Mouse (Mus musculus) thymus, postnatal 36 days (tissue): ENCODE measurements around the gene Rfng.
"Not testable (repeated sequence)": the region's sequence is repeated elsewhere in the genome, so short reads cannot be mapped to it uniquely, and the experiment has no call there.

Experiments
- DNase-seq, 2 experiments: peaks; one replicate each; pipeline ENCODE4 v3.0.0; 2022; ENCODE audit warnings: mixed read lengths in 2 of 2

The Rfng gene

DNA sequence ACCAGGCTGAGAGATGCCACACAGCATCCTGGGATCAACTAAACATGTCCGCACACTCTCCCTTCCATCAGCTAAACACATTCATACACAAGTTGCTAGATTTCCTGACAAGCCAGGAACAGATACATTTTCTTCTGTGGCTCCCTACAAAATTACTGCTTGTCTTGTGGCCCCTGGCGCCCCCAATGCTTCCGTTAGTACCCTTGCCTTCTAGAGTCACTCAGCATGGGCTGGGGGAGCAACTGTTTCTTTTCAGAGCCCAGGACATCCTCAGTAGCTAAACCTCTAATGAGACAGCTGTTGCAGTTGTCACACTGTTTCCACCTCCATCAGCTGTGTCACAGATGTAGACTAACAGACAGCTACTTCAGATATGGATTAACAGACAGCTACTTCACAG is 11.3 kb downstream of the Rfng start:
- no peak for DNase-seq

DNA sequence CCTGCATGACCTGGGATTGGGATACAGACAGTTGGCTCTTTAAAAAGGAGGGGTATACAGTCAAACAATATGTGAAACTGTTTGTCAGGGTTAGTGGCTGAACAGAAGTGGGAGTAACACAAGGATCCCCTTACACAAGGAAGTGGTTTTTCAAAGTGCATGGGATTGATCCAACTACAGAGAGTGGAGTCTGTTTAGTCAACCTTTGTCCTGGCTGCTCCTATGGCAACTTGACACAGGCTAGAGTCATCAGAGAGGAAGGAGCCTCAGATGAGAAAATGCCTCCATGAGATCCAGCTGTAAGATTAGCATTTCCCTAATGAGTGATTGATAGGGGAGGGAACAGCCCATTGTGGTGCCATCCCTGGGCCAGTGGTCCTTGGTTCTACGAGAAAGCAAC is 15.8 kb downstream of the Rfng start:
- no peak for DNase-seq

DNA sequence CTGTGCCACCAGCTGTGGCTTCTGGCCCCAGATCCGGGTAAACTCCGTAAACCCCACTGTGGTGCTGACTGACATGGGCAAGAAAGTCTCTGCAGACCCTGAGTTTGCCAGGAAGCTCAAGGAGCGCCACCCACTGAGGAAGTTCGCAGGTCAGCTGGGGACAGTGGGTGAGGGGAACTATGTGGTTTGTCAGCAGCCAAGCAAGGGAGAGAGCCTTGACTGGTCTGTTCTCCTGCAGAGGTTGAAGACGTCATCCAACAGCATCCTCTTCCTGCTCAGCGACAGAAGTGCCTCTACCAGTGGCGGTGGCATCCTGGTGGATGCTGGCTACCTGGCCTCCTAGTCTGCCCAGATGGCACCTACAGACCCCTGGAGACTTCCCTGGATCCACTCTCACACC is 17.0 kb downstream of the Rfng start:
- not testable (repeated sequence) for DNase-seq

- not testable (repeated sequence) for DNase-seq
Observed at GRCm38 (mm10) chr11:120763121-120763999, 20.6 kb downstream of the Rfng start.

- not testable (repeated sequence) for DNase-seq
Observed at GRCm38 (mm10) chr11:120762672-120763041, 21.4 kb downstream of the Rfng start, which contains the start of gene Hmga1b. TSS of gene Hmga1b (plus strand) at chr11:120762794.

- DNase-seq: no peak
Observed at GRCm38 (mm10) chr11:120761811-120762671, 22.0 kb downstream of the Rfng start.

DNA sequence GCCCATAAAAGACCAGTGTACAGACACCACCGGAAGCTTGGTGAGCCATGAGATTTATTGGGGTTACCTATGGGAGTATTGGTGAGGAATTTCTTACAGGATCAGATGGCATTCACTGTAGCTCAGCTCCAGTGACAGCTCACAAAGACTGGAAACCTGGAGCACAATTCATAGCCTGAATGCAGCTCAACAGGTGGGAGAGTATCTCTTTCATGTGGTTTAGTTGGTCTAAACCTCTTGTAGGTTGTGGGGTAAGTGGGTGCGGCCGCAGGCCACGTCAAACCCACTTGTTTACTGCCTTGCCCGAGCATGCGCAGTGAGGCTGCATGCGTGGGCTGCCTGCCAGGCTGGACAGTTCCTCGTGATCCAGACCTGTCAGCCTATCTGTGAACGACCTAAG is 23.8 kb downstream of the Rfng start:
- DNase-seq: no peak

GRCm38 (mm10) chr11:120751606-120752005 is 32.4 kb downstream of the Rfng start:
- no peak for DNase-seq

DNA sequence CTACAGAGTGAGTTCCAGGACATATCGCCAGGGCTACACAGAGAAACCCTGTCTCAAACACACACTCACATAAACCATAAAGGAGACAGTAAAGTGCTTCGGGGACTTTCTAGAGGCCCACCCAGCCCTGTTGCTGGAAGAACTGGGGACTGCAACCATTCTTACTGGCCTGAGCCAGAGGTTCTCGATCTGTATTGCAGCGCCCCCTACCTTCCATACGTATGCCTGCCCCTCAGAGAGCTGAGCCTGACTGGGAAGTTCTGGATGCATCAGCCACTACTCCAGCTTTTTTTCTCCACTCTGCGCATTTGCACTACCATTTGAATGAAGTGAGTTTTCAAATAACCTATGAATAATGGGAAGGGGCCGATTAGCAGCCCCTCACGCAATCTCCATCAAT is 34.6 kb downstream of the Rfng start:
- DNase-seq: peak; percentile 25 to 34

DNA sequence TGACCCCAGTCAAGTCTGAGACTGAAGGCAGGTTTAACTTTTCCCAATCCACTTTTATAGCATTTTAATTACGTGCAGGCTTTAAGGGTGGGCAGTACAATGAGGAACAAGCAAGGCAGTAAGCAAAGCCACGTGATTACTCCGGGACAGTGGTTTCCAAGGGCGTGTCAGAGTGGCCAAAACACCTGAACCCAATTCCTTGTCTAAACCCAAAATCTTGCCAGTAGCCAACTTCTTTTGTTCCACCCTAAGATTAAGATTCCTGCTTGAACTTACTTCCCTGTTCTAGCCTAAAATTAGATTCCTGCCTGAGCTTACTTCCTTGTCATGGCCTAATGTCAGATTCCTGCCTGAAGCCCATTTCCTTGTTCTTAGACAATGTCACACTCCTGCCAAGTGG is 36.0 kb downstream of the Rfng start:
- no peak for DNase-seq

DNA sequence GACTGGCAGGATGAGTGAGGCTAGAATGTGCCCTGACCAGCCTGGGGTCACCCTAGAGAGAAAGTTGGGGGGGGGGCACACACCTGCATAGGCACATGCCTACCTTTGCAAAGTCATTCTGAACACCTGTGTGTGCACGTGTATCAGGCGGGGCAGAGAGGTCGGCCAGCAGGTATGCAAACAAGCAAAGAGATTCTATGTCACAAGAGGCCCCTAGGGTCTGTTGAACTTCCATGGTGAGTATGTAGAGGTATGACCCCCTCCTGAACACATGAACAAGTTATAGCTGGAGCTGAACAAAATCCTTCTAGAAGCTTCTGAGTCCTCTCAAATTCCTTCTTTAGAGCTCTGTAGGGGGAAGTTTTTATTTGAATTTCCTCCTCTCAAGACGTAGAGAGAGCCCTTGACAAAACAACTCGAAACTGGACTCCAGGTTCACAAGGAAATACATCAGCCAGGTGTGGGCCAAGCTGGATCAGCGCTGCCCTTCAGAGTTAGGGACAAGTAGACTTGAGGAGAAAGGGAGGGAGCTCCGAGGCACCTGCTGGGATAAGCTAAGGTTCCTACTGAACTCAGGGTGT is 39.8 kb downstream of the Rfng start:
- DNase-seq: no peak

DNA sequence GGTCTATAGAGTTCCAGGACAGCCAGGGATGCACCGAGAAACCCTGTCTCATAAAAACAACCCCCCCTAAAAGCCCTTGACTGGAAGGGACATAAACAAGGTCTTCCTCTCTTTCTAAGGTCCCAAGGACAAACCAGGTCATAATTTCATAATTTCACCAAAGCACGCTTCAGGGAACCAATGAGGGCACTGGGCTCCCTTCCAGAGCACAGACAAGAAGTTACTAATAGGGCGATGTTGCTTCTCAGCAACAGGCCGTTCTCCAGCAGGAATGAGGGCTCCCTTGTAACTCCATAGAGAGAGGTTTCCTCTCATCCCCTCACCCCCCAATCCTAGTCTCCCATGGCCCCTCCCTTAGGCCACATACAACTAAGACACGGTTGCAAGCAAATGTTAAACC is 43.0 kb downstream of the Rfng start:
- DNase-seq: no peak

DNA sequence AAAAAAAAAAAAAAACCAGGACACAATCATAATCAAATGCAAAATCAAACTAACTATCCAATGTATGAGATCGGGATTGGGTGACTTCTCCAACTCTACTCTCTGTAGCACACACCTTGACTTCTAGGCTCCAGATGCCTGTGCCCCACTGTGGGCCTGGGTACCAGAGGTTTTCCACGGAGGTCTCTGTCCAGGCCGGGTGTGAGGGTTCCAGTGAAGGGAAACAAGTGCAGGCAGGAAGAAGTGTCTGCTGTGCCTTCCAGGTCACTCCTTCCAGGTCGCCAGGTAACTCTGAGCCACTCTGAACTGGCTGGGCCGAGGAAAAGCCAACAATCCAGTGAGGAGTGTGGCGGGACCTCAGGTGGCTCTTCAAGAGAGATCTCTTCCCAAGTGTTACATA is 47.6 kb downstream of the Rfng start:
- DNase-seq: no peak

DNA sequence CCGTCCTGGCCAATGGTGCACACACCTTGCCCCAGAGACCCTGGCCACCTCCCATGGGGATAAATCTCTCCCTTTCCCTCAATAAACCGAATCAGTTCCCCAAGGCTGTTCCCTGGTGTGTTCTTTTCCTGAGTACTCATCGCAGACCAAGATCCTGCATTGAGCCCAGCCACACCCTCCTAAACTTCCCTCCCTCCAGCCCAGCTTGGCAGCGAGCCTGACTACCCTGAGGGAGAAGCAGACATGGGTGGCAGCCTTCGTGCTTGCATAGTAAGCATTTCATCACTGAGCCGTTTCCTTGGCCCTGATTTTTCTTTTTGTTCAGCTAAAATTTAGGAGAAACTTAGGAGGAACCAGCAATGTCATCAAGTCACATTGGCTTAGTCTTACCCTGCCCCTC is 50.5 kb downstream of the Rfng start:
- no peak for DNase-seq

- no peak for DNase-seq
Observed at GRCm38 (mm10) chr11:120731858-120732680, 51.9 kb downstream of the Rfng start, which contains the start of gene Cbr2. TSS of gene Cbr2 (minus strand) at chr11:120732114.

GRCm38 (mm10) chr11:120731395-120731794 is 52.6 kb downstream of the Rfng start:
- no peak for DNase-seq
